9 mouse cellular contexts compared by ENCODE assay signal in the genomic region with DNA sequence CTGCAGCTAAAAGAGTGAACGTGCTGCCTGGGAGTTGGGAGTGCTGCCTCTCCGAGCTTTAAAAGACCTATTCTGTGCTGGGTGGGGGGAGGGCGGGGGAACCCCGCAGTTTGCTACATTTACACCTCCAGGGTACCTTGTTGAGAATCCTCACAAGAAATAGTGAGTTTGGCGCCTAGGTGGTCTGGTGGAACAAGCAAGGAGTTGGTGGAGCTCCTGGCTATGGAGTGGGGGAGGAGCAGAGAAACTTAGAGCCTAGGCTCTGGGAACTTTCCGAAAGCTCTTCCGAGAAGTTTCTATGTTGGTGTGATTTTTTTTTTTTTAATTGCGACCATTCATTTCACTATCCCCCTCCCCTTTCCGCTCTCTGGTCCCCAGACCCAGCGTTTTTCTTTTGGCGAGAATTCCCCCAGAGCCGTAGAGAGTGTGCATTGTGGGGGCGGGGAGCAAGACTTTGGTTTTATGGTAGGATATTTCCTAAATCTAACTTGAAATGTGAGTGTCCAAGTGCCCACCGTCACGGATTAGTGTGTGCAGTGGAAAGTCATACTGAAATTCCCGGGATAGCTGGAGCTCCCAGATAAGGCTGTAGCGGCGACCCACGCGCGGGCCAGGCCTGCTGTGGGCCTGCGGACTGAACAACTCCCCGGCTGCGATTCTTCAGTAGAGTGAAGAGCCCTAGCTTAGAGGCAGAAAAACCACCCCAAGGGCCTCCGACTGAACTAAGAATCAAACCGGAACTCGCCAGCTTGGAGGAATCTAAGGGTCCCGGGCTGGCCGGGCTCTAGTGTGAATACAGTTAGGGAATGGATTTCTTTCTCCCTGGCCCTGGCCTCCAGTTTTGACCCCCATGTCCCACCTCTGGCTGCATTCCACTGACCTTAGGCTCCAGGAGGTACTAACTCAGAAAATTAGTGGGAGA. TPM values are rescaled to one million over a fixed set of nuclear protein-coding genes. Genes with fewer than 3 reads are reported as not detected.
DNase-seq lines count a peak whose midpoint lies in the region; ATAC-seq and TF ChIP-seq lines count a peak whose summit lies in the region.
"Had no signal": no experiment of that assay in that cellular context is flagged by ENCODE, and none has a peak within 500 bp of the region (broad histone marks: within the 10 kb centered on the region; RNA-seq: fewer than 3 reads in every experiment).

No protein-coding gene starts in this region.

- no peak for TF ChIP-seq EP300 in heart, adult 2 months (IDR thresholded peaks at IDR 0.05; ENCODE audit: insufficient read depth, low read depth, low read length)

- no peak for ATAC-seq in forebrain, embryonic 15.5 days (replicated peaks)
- ATAC-seq in limb, embryonic 13.5 days (ENCODE audit: low FRiP score, low read depth), result no peak
- no peak for ATAC-seq in neural tube, embryonic 12.5 days (ENCODE audit: low FRiP score, low read depth)

- H3K27me3 ChIP-seq in heart, adult 2 months (ENCODE audit: control insufficient read depth, insufficient read depth, low read length), result peaks cover 11% of the 10 kb centered on the region
- peaks cover 98% of the 10 kb centered on the region for H3K27me3 ChIP-seq in forebrain, embryonic 15.5 days
- H3K27me3 ChIP-seq in limb, embryonic 13.5 days, result peaks cover 99% of the 10 kb centered on the region
- peaks cover 65% of the 10 kb centered on the region for H3K27me3 ChIP-seq in neural tube, embryonic 12.5 days (replicated peaks)

- no peak for TF ChIP-seq CTCF in heart, adult 2 months (IDR thresholded peaks at IDR 0.05)

- intact Hi-C loops in heart, adult 2 months (cut with DNase I), result loop anchor here (5.0 kb wide), 3 partner anchors 185 to 490 kb away; a partner anchor contains a TSS

- no peak for TF ChIP-seq POLR2A in heart, adult 2 months (IDR thresholded peaks at IDR 0.05; ENCODE audit: insufficient read depth, low read depth, low read length)

- WGBS in heart, adult 2 months, result 31% methylated on average over 29 of the region's 29 CpGs
- 2% methylated on average over 29 of the region's 29 CpGs for WGBS in forebrain, embryonic 15.5 days
- 3% methylated on average over 29 of the region's 29 CpGs for WGBS in limb, embryonic 13.5 days
- WGBS in neural tube, embryonic 12.5 days, result 2% methylated on average over 29 of the region's 29 CpGs

- no peak overlapping the region for H3K4me2 ChIP-seq in forebrain, embryonic 15.5 days (replicated peaks)
- H3K4me2 ChIP-seq in limb, embryonic 13.5 days (replicated peaks), result peak overlapping the region; percentile 83
- peak overlapping the region; percentile 84 for H3K4me2 ChIP-seq in neural tube, embryonic 12.5 days (replicated peaks)

- no peaks in the 10 kb centered on the region for H3K9me3 ChIP-seq in forebrain, embryonic 15.5 days
- no peaks in the 10 kb centered on the region for H3K9me3 ChIP-seq in limb, embryonic 13.5 days
- H3K9me3 ChIP-seq in neural tube, embryonic 12.5 days, result no peaks in the 10 kb centered on the region

- H3K36me3 ChIP-seq in heart, adult 2 months (ENCODE audit: control insufficient read depth, insufficient read depth, low read length), result no peaks in the 10 kb centered on the region
- no peaks in the 10 kb centered on the region for H3K36me3 ChIP-seq in forebrain, embryonic 15.5 days
- no peaks in the 10 kb centered on the region for H3K36me3 ChIP-seq in limb, embryonic 13.5 days
- no peaks in the 10 kb centered on the region; the same call in 1 of the 2 replicates for H3K36me3 ChIP-seq in neural tube, embryonic 12.5 days

- no peaks in the 10 kb centered on the region for H3K4me1 ChIP-seq in heart, adult 2 months (ENCODE audit: control insufficient read depth, insufficient read depth, low read length)
- peaks cover 46% of the 10 kb centered on the region for H3K4me1 ChIP-seq in forebrain, embryonic 15.5 days
- H3K4me1 ChIP-seq in limb, embryonic 13.5 days, result peaks cover 61% of the 10 kb centered on the region
- H3K4me1 ChIP-seq in neural tube, embryonic 12.5 days, result peaks cover 86% of the 10 kb centered on the region

- peak overlapping the region; percentile 86 for H3K27ac ChIP-seq in heart, adult 2 months
- no peak overlapping the region for H3K27ac ChIP-seq in forebrain, embryonic 15.5 days (replicated peaks)
- H3K27ac ChIP-seq in limb, embryonic 13.5 days, result no peak overlapping the region
- H3K27ac ChIP-seq in neural tube, embryonic 12.5 days, result no peak overlapping the region

- H3K79me2 ChIP-seq in heart, adult 2 months (replicated peaks; ENCODE audit: control insufficient read depth, insufficient read depth, low read length), result no peaks in the 10 kb centered on the region

- H3K9ac ChIP-seq in heart, adult 2 months (ENCODE audit: low read depth, low read length), result no peak overlapping the region
- H3K9ac ChIP-seq in forebrain, embryonic 15.5 days (replicated peaks), result no peak overlapping the region
- H3K9ac ChIP-seq in limb, embryonic 13.5 days, result no peak overlapping the region
- H3K9ac ChIP-seq in neural tube, embryonic 12.5 days, result peak overlapping the region; percentile 42; the same call in 1 of the 2 replicates

- DNase-seq in heart, adult 2 months, result peak in 1 of 2 experiments; percentile 33
- DNase-seq in heart, adult 11 months, result no peak
- DNase-seq in c-Kit-positive CD71-positive TER-119-positive erythroid progenitor cells, embryonic 14.5 days (ENCODE audit: low spot score), result no peak
- DNase-seq in right cerebral cortex, postnatal 36 days (ENCODE audit: low spot score in 2 of 2), result no peak
- DNase-seq in adrenal gland, postnatal 14 days, result no peak
- DNase-seq: right cerebral cortex, postnatal 25 days had no signal

- H3K4me3 ChIP-seq in heart, adult 2 months, result peak overlapping the region; percentile 70
- H3K4me3 ChIP-seq in forebrain, embryonic 15.5 days, result peak overlapping the region; percentile 45; the same call in 1 of the 2 replicates
- peak overlapping the region; percentile 59 for H3K4me3 ChIP-seq in limb, embryonic 13.5 days
- peak overlapping the region; percentile 63; the same call in 1 of the 2 replicates for H3K4me3 ChIP-seq in neural tube, embryonic 12.5 days

RNA-seq across cellular contexts. Expression of a gene that starts 0.8 kb away (rescaled TPM):
- 10 to 100 TPM; 22.1 to 32.0 TPM for total RNA-seq in heart, adult 2 months (2021)
- polyA plus RNA-seq in heart, adult 2 months (2012; rRNA removed), result 8.7 and 15.8 TPM in 2 replicates
- 1.6 TPM in 2 replicates for polyA plus RNA-seq in forebrain, embryonic 15.5 days (2015; fragmentation: Nextera tagmentation; extraction: Ambion mirVana)
- 12.1 and 13.3 TPM in 2 replicates for polyA plus RNA-seq in limb, embryonic 13.5 days (2015; fragmentation: Nextera tagmentation; extraction: Ambion mirVana)
- polyA plus RNA-seq in neural tube, embryonic 12.5 days (2016; fragmentation: Nextera tagmentation; extraction: Ambion mirVana), result 20.3 and 23.4 TPM in 2 replicates
- total RNA-seq in adrenal gland, postnatal 14 days (2021), result 6.2 and 8.1 TPM in 2 replicates
